Mouse (Mus musculus): Measurements from ENCODE around the gene Selenom. TPM values are rescaled to one million over a fixed set of nuclear protein-coding genes. Genes with fewer than 3 reads are reported as not detected.
A peak's percentile ranks its signal among the peaks of the same experiment; 100 is the strongest.

Selenom gene
- total RNA-seq, 2 experiments from 2014 or later: 250 to 255 TPM

DNA sequence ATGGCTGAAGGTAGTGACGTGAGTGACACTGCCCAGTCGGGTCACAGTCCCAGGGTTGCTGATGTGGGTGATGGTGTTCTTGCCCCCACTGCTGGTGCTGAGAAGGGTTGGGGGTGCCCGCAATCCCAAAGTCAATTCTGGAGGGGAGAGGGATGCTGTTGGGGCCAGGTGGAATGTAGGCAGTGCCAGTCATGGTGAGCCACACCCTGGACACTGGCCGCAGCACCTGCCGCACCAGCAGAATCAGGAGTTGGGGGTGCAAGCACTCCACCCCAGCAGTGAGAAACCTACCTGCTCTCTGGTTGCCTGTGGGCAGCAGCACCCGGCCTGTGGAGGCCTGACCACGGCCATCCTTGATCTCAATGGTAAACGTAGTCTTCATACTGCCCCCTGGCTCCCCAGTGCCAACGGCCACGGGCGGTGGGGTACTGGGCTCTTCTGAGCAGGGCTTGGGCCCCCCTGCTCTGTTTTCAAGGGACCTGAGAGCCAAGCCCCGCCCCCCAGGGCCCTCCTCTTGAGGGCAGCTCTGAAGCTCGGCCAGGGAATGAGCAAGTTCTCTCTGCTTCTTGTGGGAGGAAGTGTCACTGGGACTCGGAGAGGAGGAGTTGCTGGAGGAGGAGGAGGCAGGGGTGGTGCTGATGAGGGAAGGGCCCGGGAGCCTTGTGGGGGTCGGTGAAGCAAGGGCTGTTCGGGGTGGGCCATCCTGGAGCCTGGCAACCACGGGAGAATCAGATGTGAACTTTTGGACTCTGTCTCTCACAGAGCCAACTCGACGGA lies 15.2 kb downstream of the Selenom start:
- no peak for DNase-seq (ENCODE audit: low spot score in 2 of 2)

- DNase-seq (ENCODE audit: low spot score in 2 of 2): no peak
Observed at GRCm38 (mm10) chr11:3530731-3531130, 16.2 kb downstream of the Selenom start.

- DNase-seq (ENCODE audit: low spot score in 2 of 2): peak; percentile 64 to 67
Observed at GRCm38 (mm10) chr11:3531634-3532033, 17.1 kb downstream of the Selenom start.

- DNase-seq (ENCODE audit: low spot score in 2 of 2): no peak
Observed at GRCm38 (mm10) chr11:3532101-3532931, 17.8 kb downstream of the Selenom start.

GRCm38 (mm10) chr11:3533406-3533932 lies 19.0 kb downstream of the Selenom start:
- DNase-seq (ENCODE audit: low spot score in 2 of 2): no peak

DNA sequence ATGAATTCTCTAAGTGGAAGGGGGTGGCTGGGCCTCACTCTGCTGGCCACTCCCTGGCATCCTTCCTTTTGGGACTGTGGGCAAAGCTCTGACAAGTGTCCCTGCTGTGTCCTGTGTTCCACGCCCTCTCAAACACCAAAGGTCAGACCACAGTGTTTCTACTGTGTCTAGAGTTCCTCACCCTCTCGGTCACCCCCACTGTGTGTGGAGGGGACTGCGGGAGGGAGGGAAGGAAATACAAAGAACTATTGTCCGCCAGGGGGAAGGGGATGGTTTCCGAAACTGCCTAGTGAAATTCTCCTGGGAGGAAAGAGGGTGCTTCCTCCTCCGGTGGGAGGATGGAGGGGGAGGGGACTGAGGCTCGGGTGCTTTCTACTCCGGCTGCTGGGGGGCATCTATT lies 20.5 kb downstream of the Selenom start:
- DNase-seq (ENCODE audit: low spot score in 2 of 2): no peak

DNA sequence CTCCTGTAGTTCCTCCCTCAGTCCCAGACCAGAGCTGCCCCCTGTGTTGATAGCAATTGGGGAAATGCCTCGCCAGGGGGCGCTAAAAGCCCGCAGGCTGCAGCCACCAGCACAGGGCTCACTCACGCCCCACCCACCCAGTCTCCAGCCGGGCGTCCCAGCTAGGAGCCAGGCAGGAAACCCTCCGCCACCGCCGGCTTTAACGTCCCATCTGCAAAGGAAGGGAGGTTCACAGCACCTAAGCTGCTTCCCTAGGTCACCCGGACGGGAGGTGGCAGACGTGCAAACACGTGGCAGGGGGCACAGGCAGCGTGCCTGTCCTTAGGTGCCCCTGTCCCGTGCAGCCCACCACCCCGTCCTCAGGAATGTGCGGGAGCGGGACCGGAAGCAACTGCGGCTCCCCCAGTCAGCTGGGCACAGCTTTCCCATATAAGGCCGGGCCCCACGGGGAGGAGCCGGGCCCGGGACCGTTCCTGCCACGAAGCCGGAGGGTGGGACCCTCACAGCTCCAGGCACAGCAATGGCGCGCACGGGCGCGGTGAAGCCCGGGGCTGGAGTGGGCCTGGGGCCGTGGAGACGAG lies 21.0 kb downstream of the Selenom start:
- DNase-seq (ENCODE audit: low spot score in 2 of 2): peak; percentile 98

DNA sequence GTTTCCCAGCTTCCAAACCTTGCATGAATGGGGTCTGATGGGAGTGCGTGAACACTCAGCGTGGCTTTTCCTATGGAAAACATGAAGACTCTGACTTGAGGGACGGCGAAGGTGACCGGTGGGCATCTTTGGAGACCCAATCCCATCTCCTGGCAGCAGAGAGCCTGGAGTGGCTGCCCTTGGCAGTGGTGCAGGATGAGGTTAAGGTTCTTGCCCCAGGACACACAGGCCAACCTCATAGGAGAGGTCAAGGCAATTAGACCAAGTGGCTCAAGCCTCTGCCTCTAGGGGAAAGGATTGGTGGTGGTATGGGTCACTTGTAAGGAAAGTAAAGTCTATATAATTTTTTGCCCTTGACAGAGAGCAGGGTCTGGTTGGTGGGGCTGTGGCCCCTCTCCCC lies 21.6 kb downstream of the Selenom start:
- no peak for DNase-seq (ENCODE audit: low spot score in 2 of 2)

DNA sequence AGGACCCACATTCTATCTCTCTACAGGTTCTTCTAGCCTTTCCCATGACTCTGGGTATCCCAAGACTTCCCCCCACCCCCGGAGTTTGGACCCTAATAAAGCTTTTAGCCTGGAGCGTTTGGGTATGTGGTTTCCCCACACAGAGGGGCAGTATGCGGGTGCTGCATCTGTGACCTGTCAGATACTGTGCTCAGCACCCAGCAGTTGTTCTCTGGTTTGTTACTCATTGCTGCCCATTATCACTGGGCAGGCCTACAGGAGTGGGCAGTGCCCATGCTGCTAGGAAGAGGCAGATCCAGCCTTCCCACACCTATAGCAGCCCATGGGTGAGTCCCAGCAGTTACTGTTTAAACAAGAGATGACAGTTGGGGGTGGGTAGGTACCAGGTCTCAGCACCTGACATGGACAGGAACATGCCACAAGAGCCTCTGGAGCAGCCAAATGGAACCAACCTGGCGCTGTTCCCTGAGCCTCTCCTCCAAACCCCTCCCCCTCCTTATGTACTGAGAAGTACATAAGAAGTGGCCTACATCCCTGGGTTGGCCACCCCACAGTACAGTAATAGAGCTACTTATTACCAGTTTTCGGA lies 22.4 kb downstream of the Selenom start:
- DNase-seq (ENCODE audit: low spot score in 2 of 2): no peak

DNA sequence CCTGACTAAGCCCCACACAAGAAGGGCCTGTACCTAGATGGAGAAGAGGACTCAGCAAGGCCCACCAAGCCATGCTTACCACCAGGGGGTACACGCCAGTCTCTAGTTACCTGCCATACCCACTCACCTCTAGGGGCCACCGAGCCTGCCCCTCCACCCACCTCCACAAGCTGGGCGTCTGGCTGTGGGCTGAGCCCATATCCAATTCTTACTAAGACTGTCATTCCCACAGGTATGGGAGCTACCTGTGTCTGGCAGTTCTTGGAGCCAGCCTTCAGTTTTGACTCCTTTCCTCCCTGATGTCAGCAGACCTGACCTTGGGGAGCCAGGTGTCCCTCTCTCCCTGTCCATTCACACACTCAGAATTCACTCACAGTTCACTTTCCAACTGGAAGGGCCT lies 23.2 kb downstream of the Selenom start:
- DNase-seq (ENCODE audit: low spot score in 2 of 2): no peak

- peak in 1 of 2 experiments; percentile 3 for DNase-seq (ENCODE audit: low spot score in 2 of 2)
Observed at GRCm38 (mm10) chr11:3538341-3538740, 23.9 kb downstream of the Selenom start.

GRCm38 (mm10) chr11:3539111-3539825 lies 24.8 kb downstream of the Selenom start:
- DNase-seq (ENCODE audit: low spot score in 2 of 2): peak; percentile 79 to 84

DNA sequence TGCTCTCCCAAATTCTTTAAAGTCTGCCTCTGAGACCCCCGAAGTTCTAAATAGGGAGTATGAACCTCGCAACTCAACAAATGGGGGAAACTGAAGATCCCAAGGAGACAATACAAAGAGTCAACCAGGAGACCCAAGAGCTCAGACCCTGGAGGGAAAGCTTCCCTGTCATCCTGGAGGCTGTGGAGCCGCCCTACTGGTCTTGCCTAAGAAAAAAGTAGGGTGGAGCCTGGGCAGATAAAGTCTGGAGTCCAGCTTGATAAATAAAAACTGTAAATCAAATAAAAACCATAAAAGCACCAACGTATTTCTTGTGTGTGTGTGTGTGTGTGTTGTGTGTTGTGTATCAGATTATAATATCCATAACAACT lies 25.3 kb downstream of the Selenom start:
- DNase-seq (ENCODE audit: low spot score in 2 of 2): no peak

GRCm38 (mm10) chr11:3540451-3541085 lies 26.1 kb downstream of the Selenom start, which contains the start of gene Smtn:
Smtn (minus strand) TSS chr11:3540612.
- no peak for DNase-seq (ENCODE audit: low spot score in 2 of 2)

- no peak for DNase-seq (ENCODE audit: low spot score in 2 of 2)
Observed at GRCm38 (mm10) chr11:3541932-3542331, 27.4 kb downstream of the Selenom start.

GRCm38 (mm10) chr11:3543001-3543400 lies 28.5 kb downstream of the Selenom start:
- no peak for DNase-seq (ENCODE audit: low spot score in 2 of 2)

- no peak for DNase-seq (ENCODE audit: low spot score in 2 of 2)
Observed at GRCm38 (mm10) chr11:3544409-3544808, 29.9 kb downstream of the Selenom start.

DNA sequence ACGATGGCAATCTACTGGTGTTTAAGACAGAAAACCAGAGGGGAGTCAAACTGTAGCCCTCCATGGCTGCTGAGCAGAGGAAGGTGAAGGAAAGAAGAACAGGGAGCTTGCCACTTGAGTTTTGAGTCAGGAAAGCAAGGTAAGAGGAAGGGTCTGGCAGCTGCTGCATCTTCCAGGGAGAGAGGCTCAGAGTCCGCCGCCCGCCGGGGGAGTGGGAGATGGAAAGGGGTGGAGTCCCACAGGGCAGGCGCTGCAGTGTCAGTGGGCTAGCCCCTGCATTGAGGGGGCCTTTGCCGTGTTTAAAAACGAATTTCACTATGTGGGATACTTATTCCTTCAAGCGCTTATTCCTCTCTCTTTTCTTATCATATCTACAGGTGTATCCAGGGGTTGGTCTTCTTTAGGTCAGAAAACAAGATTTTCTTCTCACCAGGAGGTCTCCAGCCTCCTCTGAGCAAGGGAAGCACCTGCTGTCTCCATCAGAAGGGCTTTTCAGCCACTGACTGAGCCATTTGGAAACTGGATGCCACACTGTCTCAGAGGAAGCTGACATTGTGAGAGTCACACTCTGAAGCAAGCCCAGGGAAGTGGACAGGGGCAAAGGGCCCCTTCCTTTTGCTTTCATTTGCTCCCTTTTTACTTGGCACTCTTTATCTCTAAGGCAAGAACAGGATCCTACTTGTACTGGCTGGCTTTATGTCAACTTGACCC lies 31.2 kb downstream of the Selenom start:
- DNase-seq (ENCODE audit: low spot score in 2 of 2): no peak

GRCm38 (mm10) chr11:3546242-3546562 lies 31.7 kb downstream of the Selenom start:
- no peak for DNase-seq (ENCODE audit: low spot score in 2 of 2)

DNA sequence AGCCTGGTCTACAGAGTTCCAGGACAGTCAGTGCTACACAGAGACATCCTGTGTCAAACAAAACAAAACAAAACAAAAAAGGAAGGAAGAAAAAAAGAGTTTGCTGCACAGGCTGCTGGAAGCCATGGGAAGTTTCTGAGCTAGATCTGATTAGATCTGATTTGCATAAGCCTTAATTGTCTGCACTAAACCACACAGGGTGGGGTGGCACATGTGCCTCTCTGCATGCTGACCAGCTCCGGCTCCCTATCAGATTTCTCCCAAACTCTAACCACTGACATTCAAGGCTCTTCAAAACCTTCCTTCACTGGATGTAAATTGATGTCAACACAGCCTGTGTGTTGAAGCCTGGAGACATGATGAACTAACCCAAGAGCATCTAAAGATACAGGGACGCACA lies 32.6 kb downstream of the Selenom start:
- no peak for DNase-seq (ENCODE audit: low spot score in 2 of 2)
